Mouse (Mus musculus) kidney, embryonic 16.5 days (tissue): ENCODE results near the gene Slc17a8. TPM values are rescaled to one million over a fixed set of nuclear protein-coding genes. Genes with fewer than 3 reads are reported as not detected.

Experiments
- polyA plus RNA-seq: library from polyadenylated mRNA; unstranded; fragments of >200 nt; fragmentation: Nextera tagmentation; extraction: Ambion mirVana; gene quantifications from 2 replicates; pipeline ENCODE4 v1.2.1, GENCODE M21; 2015

Slc17a8 gene
- polyA plus RNA-seq, 1 experiment from 2014 or later: 1.2 TPM

Other genes with a start within 250 kb of the Slc17a8 start
- 16.7 and 18.5 TPM in 2 replicates for gene Gas2l3, start 177.3 kb downstream of the Slc17a8 start, polyA plus RNA-seq
- gene Nr1h4, start 87.7 kb downstream of the Slc17a8 start, polyA plus RNA-seq: 3.9 and 4.2 TPM in 2 replicates
- gene Scyl2, start 65.0 kb upstream of the Slc17a8 start, polyA plus RNA-seq: 7.0 and 7.6 TPM in 2 replicates
- gene Actr6, start 111.0 kb upstream of the Slc17a8 start, polyA plus RNA-seq: 27.4 and 31.6 TPM in 2 replicates
- 35.9 and 38.6 TPM in 2 replicates for gene Uhrf1bp1l, start 123.7 kb upstream of the Slc17a8 start, polyA plus RNA-seq